In the genomic region with DNA sequence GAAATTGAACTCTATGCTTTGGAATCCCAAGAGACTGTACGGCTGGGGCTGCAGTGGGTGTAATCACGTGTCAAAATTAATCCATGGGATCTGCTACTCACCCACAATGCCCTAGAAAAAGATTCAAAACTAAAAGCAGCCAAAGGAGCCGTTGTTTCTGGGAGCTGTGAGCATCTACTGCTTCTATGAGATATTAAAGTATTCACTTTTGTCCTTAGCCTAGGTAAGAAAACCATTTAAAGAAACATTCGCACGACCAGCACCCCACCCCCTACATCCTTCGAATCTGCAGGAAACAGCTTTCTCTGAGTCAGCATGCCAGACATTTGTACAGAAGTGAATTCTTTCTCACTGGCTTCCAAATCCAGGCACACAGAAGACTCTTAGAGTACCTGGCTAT, we compare ENCODE assay signal across 8 mouse cellular contexts.
DNase-seq lines count a peak whose midpoint lies in the region; ATAC-seq and TF ChIP-seq lines count a peak whose summit lies in the region.
"Had no signal": no experiment of that assay in that cellular context is flagged by ENCODE, and none has a peak within 500 bp of the region (broad histone marks: within the 10 kb centered on the region; RNA-seq: fewer than 3 reads in every experiment).

No protein-coding gene starts in this region.

- TF ChIP-seq CTCF in intestine, postnatal 0 days (IDR thresholded peaks at IDR 0.05; ENCODE audit: low read depth), result no peak
- TF ChIP-seq CTCF in cortical plate, adult 2 months (IDR thresholded peaks at IDR 0.05; ENCODE audit: extremely low read depth, insufficient read depth, low read length), result no peak

- H3K27me3 ChIP-seq in intestine, embryonic 14.5 days (replicated peaks; ENCODE audit: control insufficient read depth, insufficient read depth, low read length), result no peaks in the 10 kb centered on the region
- no peaks in the 10 kb centered on the region for H3K27me3 ChIP-seq in intestine, postnatal 0 days (replicated peaks; ENCODE audit: control insufficient read depth, insufficient read depth, low read length)
- H3K27me3 ChIP-seq: hindbrain, embryonic 15.5 days had no signal

- peak overlapping the region; percentile 34; the same call in 1 of the 2 replicates for H3K27ac ChIP-seq in intestine, embryonic 14.5 days (ENCODE audit: low read depth)
- no peak overlapping the region for H3K27ac ChIP-seq in intestine, postnatal 0 days (ENCODE audit: low read depth, low read length)
- H3K27ac ChIP-seq in cortical plate, adult 2 months (ENCODE audit: insufficient read depth, low read length), result peak overlapping the region; percentile 26
- H3K27ac ChIP-seq: hindbrain, embryonic 15.5 days had no signal

- peaks cover 4% of the 10 kb centered on the region; the same call in 1 of the 2 replicates for H3K4me1 ChIP-seq in intestine, embryonic 14.5 days (replicated peaks; ENCODE audit: control insufficient read depth, insufficient read depth, low read length)
- H3K4me1 ChIP-seq in intestine, postnatal 0 days (replicated peaks; ENCODE audit: control insufficient read depth, insufficient read depth, low read length), result no peaks in the 10 kb centered on the region
- H3K4me1 ChIP-seq in cortical plate, adult 2 months (ENCODE audit: control insufficient read depth, insufficient read depth, low read length), result peaks cover 6% of the 10 kb centered on the region
- H3K4me1 ChIP-seq: hindbrain, embryonic 15.5 days had no signal

- no peak overlapping the region for H3K4me3 ChIP-seq in intestine, embryonic 14.5 days (ENCODE audit: low read depth, low read length)
- no peak overlapping the region for H3K4me3 ChIP-seq in intestine, postnatal 0 days (ENCODE audit: low read depth, low read length)
- H3K4me3 ChIP-seq in cortical plate, adult 2 months (ENCODE audit: insufficient read depth, low read length), result no peak overlapping the region
- H3K4me3 ChIP-seq: hindbrain, embryonic 15.5 days had no signal

- H3K9ac ChIP-seq in intestine, embryonic 14.5 days (ENCODE audit: low read length), result no peak overlapping the region
- no peak overlapping the region for H3K9ac ChIP-seq in intestine, postnatal 0 days (ENCODE audit: low read depth, low read length)
- H3K9ac ChIP-seq: hindbrain, embryonic 15.5 days had no signal

- intact Hi-C loops in left cerebral cortex, postnatal 36 days (cut with DNase I), result no loop called here

- no peak overlapping the region for H3K4me2 ChIP-seq in intestine, embryonic 14.5 days (ENCODE audit: low read length)
- H3K4me2 ChIP-seq in intestine, postnatal 0 days (replicated peaks; ENCODE audit: low read depth), result no peak overlapping the region
- H3K4me2 ChIP-seq: hindbrain, embryonic 15.5 days had no signal

- H3K36me3 ChIP-seq in intestine, embryonic 14.5 days (ENCODE audit: control insufficient read depth, insufficient read depth, low read length), result no peaks in the 10 kb centered on the region
- no peaks in the 10 kb centered on the region for H3K36me3 ChIP-seq in intestine, postnatal 0 days (ENCODE audit: control insufficient read depth, insufficient read depth)
- H3K36me3 ChIP-seq: hindbrain, embryonic 15.5 days had no signal

- no peak for TF ChIP-seq POLR2A in cortical plate, adult 2 months (IDR thresholded peaks at IDR 0.05; ENCODE audit: extremely low read depth, insufficient read depth, low read length)

- WGBS in intestine, embryonic 14.5 days, result 38% methylated on average over 6 of the region's 6 CpGs
- WGBS in intestine, postnatal 0 days, result 58% methylated on average over 6 of the region's 6 CpGs

- H3K9me3 ChIP-seq in intestine, embryonic 14.5 days (ENCODE audit: control insufficient read depth, low read length), result no peaks in the 10 kb centered on the region
- H3K9me3 ChIP-seq in intestine, postnatal 0 days (ENCODE audit: control insufficient read depth), result no peaks in the 10 kb centered on the region
- H3K9me3 ChIP-seq: hindbrain, embryonic 15.5 days had no signal

- ATAC-seq in intestine, embryonic 14.5 days (replicated peaks; ENCODE audit: low FRiP score, low TSS enrichment, low read depth), result no peak
- no peak for ATAC-seq in intestine, postnatal 0 days

- DNase-seq in intestine, embryonic 14.5 days (ENCODE audit: low spot score), result no peak
- peak; percentile 48 for DNase-seq in 416B (ENCODE audit: low read depth)
- peak; percentile 32 to 43 for DNase-seq in left cerebral cortex, postnatal 36 days (ENCODE audit: low spot score in 2 of 2)
- DNase-seq in retina, postnatal 1 day, result no peak
- DNase-seq in ovary, postnatal 10 days (ENCODE audit: low spot score), result no peak

Comparison
In these comparisons a context has a peak if more than half of its experiments do, and no peak if none do; other contexts are left out.
1. DNase-seq: peak in 416B (single experiment) and left cerebral cortex, postnatal 36 days (2 of 2); none in intestine, embryonic 14.5 days (single experiment), retina, postnatal 1 day (single experiment) and ovary, postnatal 10 days (single experiment).